In genomic region chr10:84829009-84829408, GRCm38 (mm10) we compare ENCODE assay signal across 20 mouse cellular contexts.
DNase-seq lines count a peak whose midpoint lies in the region; ATAC-seq and TF ChIP-seq lines count a peak whose summit lies in the region.
"Had no signal": no experiment of that assay in that cellular context is flagged by ENCODE, and none has a peak within 500 bp of the region (broad histone marks: within the 10 kb centered on the region; RNA-seq: fewer than 3 reads in every experiment).

No protein-coding gene starts in this region.

- no peaks in the 10 kb centered on the region for H3K36me3 ChIP-seq in thymus, adult 2 months (ENCODE audit: control insufficient read depth, insufficient read depth, low read length)
- H3K36me3 ChIP-seq: embryonic facial prominence, embryonic 13.5 days; heart, embryonic 10.5 days had no signal

- peak; percentile 13 for DNase-seq in thymus, adult 2 months
- DNase-seq in thymus, postnatal 4 days: no peak
- DNase-seq in T-cell, adult 2 months (ENCODE audit: low spot score): peak; percentile 13
- DNase-seq in cerebellum, adult 9-10 months: no peak
- DNase-seq in lung, postnatal 14 days: no peak
- DNase-seq: adrenal gland, adult 2 months; adrenal gland, postnatal 25 days; cerebellum, adult 8-10 months; cerebellum, postnatal 25 days; gastrocnemius, postnatal 36 days; heart, adult 18-20 months; heart, postnatal 10 days; heart, postnatal 4 days had no signal

- H3K4me3 ChIP-seq in thymus, adult 2 months (ENCODE audit: control insufficient read depth, insufficient read depth, low read length): no peak overlapping the region
- H3K4me3 ChIP-seq: embryonic facial prominence, embryonic 13.5 days; heart, embryonic 10.5 days had no signal

- WGBS in thymus, adult 2 months: 38% methylated on average over 8 of the region's 8 CpGs

- TF ChIP-seq POLR2A in thymus, adult 2 months (IDR thresholded peaks at IDR 0.05; ENCODE audit: control insufficient read depth, extremely low read depth, insufficient read depth, low read length, poor library complexity): no peak

- ATAC-seq in megakaryocyte, adult 5-6 weeks (ENCODE audit: poor library complexity, severe bottlenecking): peak; percentile 83
- ATAC-seq in erythroblast, adult 5-6 weeks (replicated peaks; ENCODE audit: low FRiP score, poor library complexity, severe bottlenecking): no peak
- ATAC-seq: forebrain, embryonic 14.5 days; Patski had no signal

- peak overlapping the region; percentile 74 for H3K27ac ChIP-seq in thymus, adult 2 months (ENCODE audit: control insufficient read depth, insufficient read depth, low read length)
- H3K27ac ChIP-seq: embryonic facial prominence, embryonic 13.5 days; heart, embryonic 10.5 days; hindbrain, embryonic 14.5 days had no signal

- H3K27me3 ChIP-seq in thymus, adult 2 months (ENCODE audit: control insufficient read depth, insufficient read depth, low read length): no peaks in the 10 kb centered on the region
- H3K27me3 ChIP-seq: embryonic facial prominence, embryonic 13.5 days; Patski had no signal

- TF ChIP-seq CTCF in thymus, adult 2 months (IDR thresholded peaks at IDR 0.05; ENCODE audit: borderline replicate concordance, control insufficient read depth, extremely low read depth, insufficient read depth, low read length, poor library complexity): no peak

- H3K4me1 ChIP-seq in thymus, adult 2 months (replicated peaks; ENCODE audit: control insufficient read depth, insufficient read depth, low read length): peaks cover 10% of the 10 kb centered on the region
- H3K4me1 ChIP-seq: embryonic facial prominence, embryonic 13.5 days had no signal

Comparison
In these comparisons a context has a peak if more than half of its experiments do, and no peak if none do; other contexts are left out.
1. DNase-seq: peak in thymus, adult 2 months (single experiment) and T-cell, adult 2 months (single experiment); none in thymus, postnatal 4 days (single experiment), cerebellum, adult 9-10 months (single experiment) and lung, postnatal 14 days (single experiment).